Mouse (Mus musculus): Measurements from ENCODE around the gene Ddx5.
"Not testable (repeated sequence)": the region's sequence is repeated elsewhere in the genome, so short reads cannot be mapped to it uniquely, and the experiment has no call there.

Gene Ddx5

GRCm38 (mm10) chr11:106788775-106789459 is at the start of gene Ddx5, which contains the start of gene Cep95:
Gene Ddx5, minus strand, starts transcription at chr11:106789185.
Gene Cep95, plus strand, starts transcription at chr11:106789252.
- DNase-seq (ENCODE audit: low spot score in 2 of 2) = peak; percentile 99 to 100

DNA sequence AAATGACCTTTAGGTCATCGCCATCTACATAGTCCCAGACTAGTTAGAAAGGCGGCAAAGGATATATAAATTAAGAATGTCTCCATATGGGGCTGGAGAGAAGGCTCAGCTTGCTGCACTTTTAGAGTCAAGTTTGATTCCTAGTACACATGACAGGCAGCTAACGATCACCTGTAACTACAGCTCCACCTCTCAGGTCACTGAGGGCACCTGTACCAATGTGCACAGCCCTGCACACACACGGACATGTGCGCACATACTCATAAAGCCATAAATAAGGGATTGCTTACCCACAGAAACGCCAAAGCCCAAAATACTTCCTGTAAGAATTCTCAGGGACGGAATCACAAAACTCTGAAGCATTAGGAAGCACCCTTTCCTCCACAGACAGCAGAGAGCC is 39.1 kb upstream of the Ddx5 start:
- no peak for DNase-seq (ENCODE audit: low spot score in 2 of 2)

- DNase-seq (ENCODE audit: low spot score in 2 of 2) = no peak
Measured at GRCm38 (mm10) chr11:106824403-106824802, 35.4 kb upstream of the Ddx5 start.

GRCm38 (mm10) chr11:106823741-106824140 is 34.8 kb upstream of the Ddx5 start:
- DNase-seq (ENCODE audit: low spot score in 2 of 2) = no peak

- no peak for DNase-seq (ENCODE audit: low spot score in 2 of 2)
Measured at GRCm38 (mm10) chr11:106822911-106823310, 33.9 kb upstream of the Ddx5 start.

DNA sequence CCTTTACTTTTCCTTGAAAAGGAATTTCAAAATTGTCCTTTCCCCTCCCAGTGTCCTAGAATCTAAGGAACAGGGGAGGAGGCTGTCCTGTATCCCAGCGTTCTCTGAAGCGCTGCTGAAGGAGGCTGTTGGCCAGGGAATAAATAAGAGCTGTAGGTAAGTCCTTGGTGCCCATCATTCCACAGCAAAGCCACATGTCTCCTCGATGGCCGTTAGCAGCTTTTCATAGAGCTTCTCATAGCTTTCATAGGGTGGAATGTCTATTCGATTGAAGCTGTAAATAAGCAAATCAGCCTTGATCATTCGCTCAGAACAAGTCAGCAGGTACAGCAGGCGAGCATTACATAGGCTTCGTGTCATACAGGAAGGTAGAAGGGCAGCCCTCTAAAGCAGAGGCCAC is 33.5 kb upstream of the Ddx5 start:
- DNase-seq (ENCODE audit: low spot score in 2 of 2) = no peak

- no peak for DNase-seq (ENCODE audit: low spot score in 2 of 2)
Measured at GRCm38 (mm10) chr11:106821397-106821796, 32.4 kb upstream of the Ddx5 start.

- DNase-seq (ENCODE audit: low spot score in 2 of 2) = peak in 1 of 2 experiments; percentile 54
Measured at GRCm38 (mm10) chr11:106820972-106821371, 32.0 kb upstream of the Ddx5 start.

- DNase-seq (ENCODE audit: low spot score in 2 of 2) = no peak
Measured at GRCm38 (mm10) chr11:106820252-106820651, 31.3 kb upstream of the Ddx5 start.

DNA sequence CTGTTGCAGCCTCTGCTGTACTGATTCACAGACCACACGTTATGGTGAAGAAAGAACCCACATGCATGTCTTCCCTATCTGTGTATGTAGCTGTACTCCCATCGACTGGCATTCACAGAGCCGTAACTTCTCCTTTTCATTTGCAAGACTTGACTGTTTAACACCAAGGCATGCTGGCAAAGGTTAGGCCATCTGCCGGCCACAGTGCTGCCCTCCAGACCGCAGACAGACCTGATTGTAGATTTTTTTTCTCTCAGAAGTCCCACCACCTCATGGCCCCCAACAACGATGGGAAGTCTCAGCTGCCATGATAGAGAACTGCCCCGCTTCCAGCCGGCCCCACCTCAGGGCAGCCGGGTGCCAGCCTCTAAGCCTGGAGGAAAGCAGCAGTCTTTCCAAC is 30.6 kb upstream of the Ddx5 start:
- DNase-seq (ENCODE audit: low spot score in 2 of 2) = no peak

DNA sequence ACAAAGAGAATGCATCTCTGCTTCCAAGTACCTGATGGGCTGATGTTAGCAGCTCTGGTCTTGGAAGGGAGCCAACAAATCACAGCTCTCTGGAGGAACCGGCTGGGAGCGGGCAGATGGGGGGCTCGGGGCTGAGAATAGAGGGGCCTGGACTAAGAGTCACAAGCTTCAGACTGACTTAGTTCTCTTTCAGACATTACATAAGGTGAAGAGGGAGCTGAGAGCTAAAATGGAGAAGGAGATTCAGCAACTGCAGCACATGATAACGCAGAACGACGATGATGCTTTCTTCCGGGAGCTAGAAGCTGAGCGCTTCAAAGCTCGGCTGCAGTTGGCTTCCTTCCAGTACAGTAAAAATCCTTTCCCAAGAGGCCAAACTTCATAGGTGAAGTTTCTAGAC is 29.4 kb upstream of the Ddx5 start:
- no peak for DNase-seq (ENCODE audit: low spot score in 2 of 2)

DNA sequence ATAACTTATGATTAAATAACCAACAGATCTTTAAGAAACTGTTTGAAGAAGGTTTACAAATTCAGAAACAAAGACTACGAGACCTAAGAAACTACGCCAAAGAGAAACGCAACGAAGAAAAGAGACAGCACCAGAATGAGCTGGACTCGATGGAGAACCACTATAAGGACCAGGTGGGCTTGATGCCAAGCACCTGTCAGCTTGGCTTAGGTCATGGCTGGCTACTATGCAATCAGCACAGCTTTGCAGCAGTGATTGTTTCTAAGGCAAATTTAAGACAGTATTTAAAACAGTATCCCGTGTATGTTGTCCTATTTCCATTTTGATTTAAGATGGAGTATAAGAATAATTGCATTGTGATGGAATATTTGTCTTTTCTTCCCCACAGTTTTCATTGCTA is 28.8 kb upstream of the Ddx5 start:
- no peak for DNase-seq (ENCODE audit: low spot score in 2 of 2)

DNA sequence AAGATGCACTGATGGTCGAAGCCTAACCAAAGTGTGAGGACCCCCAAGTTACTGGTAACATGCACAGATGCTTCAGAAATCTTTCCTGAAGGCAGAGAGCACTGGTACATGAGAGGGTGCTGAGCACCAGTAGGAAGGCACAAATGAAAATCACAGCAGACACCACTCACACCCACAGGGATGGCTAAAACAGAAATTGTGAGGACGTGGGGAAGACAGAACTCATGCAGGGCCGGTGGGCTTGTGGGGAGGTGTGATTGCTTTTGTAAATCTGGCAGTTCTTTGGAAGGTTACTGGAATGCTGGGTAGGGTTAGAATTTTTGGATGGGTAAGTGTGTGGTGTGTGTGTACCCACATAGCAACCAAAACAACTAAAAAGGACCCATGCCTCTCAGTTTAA is 28.2 kb upstream of the Ddx5 start:
- no peak for DNase-seq (ENCODE audit: low spot score in 2 of 2)

- DNase-seq (ENCODE audit: low spot score in 2 of 2) = no peak
Measured at GRCm38 (mm10) chr11:106816316-106816715, 27.3 kb upstream of the Ddx5 start.

GRCm38 (mm10) chr11:106815761-106816160 is 26.8 kb upstream of the Ddx5 start:
- no peak for DNase-seq (ENCODE audit: low spot score in 2 of 2)

GRCm38 (mm10) chr11:106815331-106815730 is 26.3 kb upstream of the Ddx5 start:
- DNase-seq (ENCODE audit: low spot score in 2 of 2) = no peak

DNA sequence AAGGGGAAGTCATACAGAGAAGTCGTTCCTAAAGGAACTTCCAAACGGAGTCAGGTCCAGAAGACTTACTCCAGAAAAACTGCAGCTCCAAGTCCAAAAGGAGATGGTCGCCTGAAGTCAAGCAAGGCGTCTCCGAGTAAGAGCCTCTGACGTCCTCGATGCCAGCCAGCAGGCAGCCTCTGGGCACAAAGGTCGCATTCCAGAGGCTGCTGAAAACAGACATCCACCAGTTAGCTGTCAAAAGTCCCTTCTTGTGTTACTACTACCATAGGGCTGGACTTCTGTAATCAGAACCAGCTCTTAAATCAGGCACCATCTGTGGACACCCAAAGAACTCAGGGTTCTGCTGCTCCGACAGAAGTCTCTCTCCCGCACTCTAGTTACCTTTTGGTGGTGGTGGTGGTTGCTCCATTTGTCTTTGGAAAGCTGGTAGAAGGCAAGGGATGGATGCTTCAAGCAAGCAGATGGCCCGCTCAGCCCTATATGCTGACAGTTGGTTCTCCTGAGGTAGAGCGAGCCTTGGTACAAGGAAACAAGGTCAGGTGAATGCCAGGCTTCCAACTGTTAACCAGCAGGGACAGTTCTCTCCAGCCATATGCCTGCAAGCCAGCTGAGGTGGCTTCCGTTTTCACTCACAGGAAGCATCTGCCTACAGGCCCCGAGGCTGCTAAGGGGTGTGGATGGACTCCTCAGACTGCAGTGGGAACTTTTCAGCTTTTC is 25.8 kb upstream of the Ddx5 start:
- no peak for DNase-seq (ENCODE audit: low spot score in 2 of 2)

DNA sequence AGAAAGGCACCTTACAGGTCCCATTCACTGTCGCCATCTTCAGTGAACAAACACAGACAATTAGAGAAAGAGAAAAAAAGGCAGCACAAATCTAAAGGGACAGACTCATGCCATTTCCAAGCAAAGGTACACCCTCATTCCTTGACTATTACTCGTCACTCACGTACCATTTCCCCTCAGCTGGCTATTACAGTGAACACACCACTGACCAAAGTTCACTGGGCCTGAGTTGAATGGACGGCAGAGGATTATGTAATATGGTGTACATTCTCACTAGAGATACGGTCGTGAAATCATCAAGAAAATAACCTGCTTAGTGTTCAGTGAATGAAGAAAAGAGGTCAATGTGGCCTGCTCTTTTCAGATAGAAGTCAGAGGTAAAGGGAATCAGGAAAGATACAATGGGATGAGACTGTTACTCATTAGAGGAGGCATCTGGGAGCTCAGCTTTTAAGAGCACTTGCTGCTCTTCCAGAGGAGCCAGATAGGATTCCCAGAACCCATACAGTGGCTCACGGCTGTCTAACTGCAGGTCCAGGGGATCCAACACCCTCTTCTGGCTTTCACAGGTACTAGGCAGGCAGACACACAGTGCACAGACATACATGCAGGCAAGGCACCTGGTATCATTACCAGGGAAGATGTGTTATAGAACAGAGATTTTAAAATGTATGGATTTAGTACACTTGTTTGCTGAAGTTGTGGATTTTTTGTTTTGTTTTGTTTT is 23.6 kb upstream of the Ddx5 start:
- DNase-seq (ENCODE audit: low spot score in 2 of 2) = no peak

DNA sequence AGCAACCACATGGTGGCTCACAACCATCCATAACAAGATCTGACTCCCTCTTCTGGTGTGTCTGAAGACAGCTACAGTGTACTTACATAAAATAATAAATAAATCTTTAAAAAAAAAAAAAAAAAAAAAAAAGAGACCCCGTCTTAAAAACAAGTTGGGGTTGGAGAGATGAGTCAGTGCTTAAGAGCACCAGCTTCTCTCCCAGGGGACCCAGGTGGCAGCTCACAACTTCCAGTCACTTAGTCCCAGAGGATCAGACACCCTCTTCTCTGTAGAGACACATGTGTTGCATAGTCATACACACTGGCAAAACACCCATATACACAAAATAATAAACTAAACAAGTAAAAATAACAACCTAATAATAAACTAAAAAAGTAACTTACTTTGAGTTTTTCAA is 18.5 kb upstream of the Ddx5 start:
- DNase-seq (ENCODE audit: low spot score in 2 of 2) = not testable (repeated sequence)

GRCm38 (mm10) chr11:106802069-106802627 is 13.2 kb upstream of the Ddx5 start:
- DNase-seq (ENCODE audit: low spot score in 2 of 2) = no peak

DNA sequence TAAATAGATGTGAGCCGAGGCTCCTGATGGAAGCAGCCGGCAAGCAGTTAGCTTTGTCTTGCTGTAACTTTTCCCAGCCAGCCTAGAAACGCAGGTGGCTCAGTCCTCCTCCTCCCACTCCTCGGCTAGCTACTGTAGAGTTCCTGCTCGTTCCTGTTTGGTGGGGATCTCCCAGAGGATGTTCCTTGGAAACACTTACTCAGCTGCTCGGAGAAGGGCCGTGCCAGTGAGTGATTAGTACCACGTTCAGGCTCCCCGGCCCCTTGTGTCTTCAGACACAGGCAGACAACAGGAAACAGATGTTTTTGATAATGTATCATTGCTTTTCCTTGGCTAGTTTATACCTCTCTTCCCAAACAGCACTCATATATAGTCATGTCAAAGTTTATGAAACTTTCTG is 6.7 kb upstream of the Ddx5 start:
- no peak for DNase-seq (ENCODE audit: low spot score in 2 of 2)

DNA sequence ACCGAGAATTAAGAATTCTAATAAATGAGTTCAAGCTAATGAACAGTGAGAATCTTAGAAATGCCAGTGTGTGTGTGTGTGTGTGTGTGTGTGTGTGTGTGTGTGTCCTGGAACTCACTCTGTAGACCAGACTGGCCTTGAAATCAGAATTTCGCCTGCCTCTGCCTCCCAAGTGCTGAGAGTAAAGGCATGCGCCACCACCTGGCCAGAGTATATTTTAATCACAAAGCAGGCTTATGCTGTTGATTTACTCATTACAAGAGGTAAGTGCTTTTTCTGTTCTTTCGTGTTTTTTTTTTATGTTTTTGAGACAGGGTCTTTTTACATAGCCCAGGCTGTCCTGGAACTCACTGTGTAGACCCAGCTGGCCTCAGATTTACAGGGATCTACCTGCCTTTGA is 4.9 kb upstream of the Ddx5 start:
- DNase-seq (ENCODE audit: low spot score in 2 of 2) = peak in 1 of 2 experiments; percentile 33

All from spleen, postnatal 10 days (tissue).